Mouse (Mus musculus) midbrain, embryonic 10.5 days (tissue): ENCODE measurements around the gene Olfr1394. TPM values are rescaled to one million over a fixed set of nuclear protein-coding genes. Genes with fewer than 3 reads are reported as not detected.

Source experiments
- DNase-seq: peaks from one replicate; pipeline ENCODE4 v3.0.0-alpha.2; 2017; ENCODE audit warnings: low spot score
- H3K27ac ChIP-seq: fragments of 300-500 bp; sonication (generic); replicated peaks from 2 replicates; pipeline ENCODE4 v1.5.1; 2016; ENCODE audit warnings: mild to moderate bottlenecking
- H3K27me3 ChIP-seq: fragments of 300-500 bp; sonication (generic); 2 replicates; pipeline ENCODE4 v1.6.1; 2016; ENCODE audit warnings: low read depth, mild to moderate bottlenecking; ENCODE audit not compliant: poor library complexity, severe bottlenecking
- H3K36me3 ChIP-seq: fragments of 300-500 bp; sonication (generic); 2 replicates; pipeline ENCODE4 v1.6.1; 2016; ENCODE audit warnings: mild to moderate bottlenecking, moderate library complexity
- H3K4me1 ChIP-seq: fragments of 300-500 bp; sonication (generic); 2 replicates; pipeline ENCODE4 v1.6.1; 2016
- H3K4me3 ChIP-seq: fragments of 300-500 bp; sonication (generic); 2 replicates; pipeline ENCODE4 v1.5.1; 2016; ENCODE audit warnings: mild to moderate bottlenecking, moderate library complexity
- H3K9me3 ChIP-seq: fragments of 300-500 bp; sonication (generic); replicated peaks from 2 replicates; pipeline ENCODE4 v1.6.1; 2016; ENCODE audit warnings: mild to moderate bottlenecking
- WGBS: fragments of 180-500 bp; shearing (Covaris S2); methylation state at CpG from one replicate; pipeline ENCODE4 v1.1.7; 2016; 5-methylcytosine and 5-hydroxymethylcytosine counted together
- polyA plus RNA-seq: library from polyadenylated mRNA; unstranded; fragments of >200 nt; fragmentation: Nextera tagmentation; extraction: Ambion mirVana; gene quantifications from 2 replicates; pipeline ENCODE4 v1.2.1, GENCODE M21; 2016

Olfr1394 gene
- polyA plus RNA-seq, 1 experiment from 2014 or later = not detected

DNA sequence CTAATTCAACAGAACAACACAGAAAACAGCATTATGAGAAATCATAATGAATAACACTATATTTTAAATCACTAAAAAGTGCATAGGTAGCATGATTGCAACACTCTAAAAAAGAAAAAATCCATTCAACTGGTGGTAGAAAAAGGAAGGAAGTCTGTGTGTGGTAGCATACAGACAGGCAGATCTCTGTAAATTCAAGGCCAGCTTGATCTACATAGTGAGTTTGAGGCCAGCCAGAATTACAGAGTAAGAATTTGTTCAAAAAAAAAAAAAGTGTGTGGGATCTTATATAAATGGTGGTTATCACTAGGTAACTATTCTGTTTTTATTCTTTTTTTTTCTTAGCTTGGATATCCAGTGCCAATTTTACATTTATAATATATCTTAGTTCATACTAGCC, 47.0 kb downstream of the Olfr1394 start:
- Histone ChIP-seq H3K27me3 (no peaks in the 10 kb centered on the region), H3K36me3 (peaks cover 1% of the 10 kb centered on the region), H3K27ac (no peak overlapping the region), H3K4me1 (peaks cover 20% of the 10 kb centered on the region), H3K4me3 (no peak overlapping the region), H3K9me3 (no peaks in the 10 kb centered on the region)
- no peak for DNase-seq

DNA sequence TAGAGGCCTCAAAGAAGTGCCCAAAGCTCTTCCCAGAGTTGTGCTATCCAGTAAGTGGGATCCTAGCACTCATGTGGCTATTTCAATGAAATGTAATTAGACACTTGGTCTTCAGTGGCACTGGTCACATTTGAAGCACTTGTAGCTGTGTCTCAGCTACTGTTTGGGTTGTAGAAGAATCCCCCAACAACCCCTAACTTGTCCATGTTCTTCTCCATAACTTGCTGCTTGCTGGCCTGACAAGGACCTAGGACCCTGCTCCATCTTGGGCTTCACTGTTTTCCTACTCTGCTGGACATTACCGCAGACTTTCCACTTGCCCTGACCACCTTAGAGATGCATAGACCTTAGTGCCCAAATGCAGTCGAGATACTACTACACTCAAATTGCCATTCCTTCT, 47.9 kb downstream of the Olfr1394 start:
- Histone ChIP-seq H3K4me3 (peak overlapping the region; percentile 90), H3K36me3 (peaks cover 10% of the 10 kb centered on the region), H3K4me1 (peaks cover 20% of the 10 kb centered on the region), H3K27me3 (no peaks in the 10 kb centered on the region), H3K9me3 (no peaks in the 10 kb centered on the region), H3K27ac (peak overlapping the region; percentile 100)
- no peak for DNase-seq
- WGBS = 73% methylated on average over 2 of the region's 2 CpGs

DNA sequence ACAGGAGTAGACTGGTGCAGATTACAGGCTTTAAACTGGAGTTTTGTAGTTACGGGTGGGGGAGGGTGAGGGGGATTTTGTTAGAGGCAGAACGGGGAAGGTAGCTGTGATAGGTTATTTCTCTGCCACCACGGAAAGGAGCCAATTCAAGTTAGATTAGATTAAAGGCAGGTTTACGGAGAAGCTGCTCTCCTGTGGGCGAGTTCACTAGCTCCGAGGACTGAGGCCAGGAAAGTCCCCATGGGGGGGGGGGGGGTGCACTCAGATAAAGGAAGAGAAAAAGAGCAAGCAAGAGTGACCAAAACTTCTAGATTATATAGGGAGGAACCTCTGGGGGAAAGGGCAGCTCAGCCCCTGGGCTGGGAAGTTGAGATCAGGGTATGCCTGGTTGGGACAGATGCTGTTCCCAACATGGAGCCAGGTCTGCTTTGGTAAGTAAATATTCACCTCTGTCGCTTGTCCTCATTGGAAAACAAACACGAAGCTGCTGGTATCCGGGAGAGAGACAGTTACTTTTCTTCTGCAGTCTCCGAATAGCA, 48.4 kb downstream of the Olfr1394 start:
- WGBS = 6% methylated on average over 10 of the region's 10 CpGs
- Histone ChIP-seq H3K27ac (peak overlapping the region; percentile 100), H3K36me3 (peaks cover 16% of the 10 kb centered on the region), H3K4me3 (peak overlapping the region; percentile 90), H3K4me1 (peaks cover 20% of the 10 kb centered on the region), H3K27me3 (no peaks in the 10 kb centered on the region), H3K9me3 (no peaks in the 10 kb centered on the region)
- DNase-seq = no peak

DNA sequence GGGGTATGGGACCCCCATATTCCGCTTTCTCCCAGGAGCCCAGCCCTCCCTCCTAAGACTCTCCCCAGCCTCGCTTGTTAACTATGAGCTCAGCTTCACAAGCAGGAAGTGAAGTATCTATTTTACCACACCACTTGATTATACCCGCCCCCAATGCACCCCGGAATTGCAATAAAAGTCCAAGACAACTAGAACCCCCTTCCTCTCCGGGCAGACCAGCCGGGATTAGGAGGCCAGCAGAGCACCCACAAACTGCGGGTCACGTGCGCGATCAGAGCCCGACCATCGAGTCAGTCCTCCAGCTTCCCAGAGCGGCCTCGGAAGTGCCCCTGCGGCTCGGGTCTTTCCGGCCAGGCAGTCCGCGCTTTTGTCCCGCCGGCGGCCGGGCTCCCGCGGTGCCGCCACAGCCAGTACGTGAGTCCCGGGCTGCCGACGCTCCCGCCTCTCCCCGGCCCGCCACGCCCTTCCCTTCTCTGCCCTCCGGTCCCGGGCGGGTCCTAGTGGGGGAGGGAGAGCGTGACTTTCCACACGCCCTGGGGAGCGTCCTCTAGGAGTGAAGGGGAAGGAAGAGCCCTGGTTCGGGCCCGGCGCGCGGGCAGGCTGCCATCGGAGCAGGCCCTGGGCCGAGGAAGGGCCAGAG, 49.1 kb downstream of the Olfr1394 start, which contains the start of gene Zfp62:
TSS of gene Zfp62 (plus strand) at position 164 of the 640 bp plus-strand sequence.
- H3K27me3 ChIP-seq = no peaks in the 10 kb centered on the region
- H3K36me3 ChIP-seq = peaks cover 19% of the 10 kb centered on the region
- under 1% methylated on average over 47 of the region's 47 CpGs for WGBS

DNA sequence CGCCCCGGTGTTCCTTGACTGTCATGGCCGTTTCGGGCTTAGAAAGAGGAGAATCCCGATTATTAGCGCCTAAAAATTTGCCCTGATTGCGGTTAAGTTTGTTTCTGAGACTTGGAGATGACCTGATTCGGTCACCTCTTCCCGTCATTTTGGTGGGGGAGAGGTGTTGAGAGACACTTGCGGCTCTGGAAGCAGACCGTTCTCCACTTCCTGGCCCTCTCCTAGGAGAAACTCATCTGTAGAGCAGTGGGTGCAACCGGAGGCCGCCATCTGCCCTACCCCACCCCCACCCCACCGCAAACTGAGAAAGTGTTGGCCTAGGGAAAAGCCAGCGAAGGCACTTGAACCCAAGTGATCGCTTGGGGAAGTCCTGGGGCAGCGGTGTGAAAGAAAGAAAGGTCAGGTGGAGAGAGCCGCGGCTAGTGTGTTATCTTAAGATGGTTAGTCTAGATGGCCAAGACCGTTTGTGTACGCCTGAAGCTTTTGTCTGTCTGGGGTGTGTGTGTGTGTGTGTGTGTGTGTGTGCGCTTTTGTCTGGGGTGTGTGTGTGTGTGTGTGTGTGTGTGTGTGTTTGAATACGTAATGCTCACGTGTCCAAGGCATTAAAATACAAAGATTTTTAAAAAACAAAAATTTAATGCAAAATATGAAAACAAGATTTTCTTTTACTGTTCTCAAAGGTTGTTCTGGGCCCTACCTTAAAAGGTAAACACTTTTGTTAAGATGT, 49.8 kb downstream of the Olfr1394 start:
- peak; percentile 74 for DNase-seq
- Histone ChIP-seq H3K27me3 (no peaks in the 10 kb centered on the region), H3K4me1 (peaks cover 21% of the 10 kb centered on the region), H3K9me3 (no peaks in the 10 kb centered on the region), H3K27ac (peak overlapping the region; percentile 100), H3K4me3 (peak overlapping the region; percentile 90), H3K36me3 (peaks cover 19% of the 10 kb centered on the region)
- WGBS = under 1% methylated on average over 24 of the region's 24 CpGs

More for the DNA sequence above, 49.1 kb downstream of the Olfr1394 start, which contains the start of gene Zfp62:
- Histone ChIP-seq H3K4me1 (peaks cover 20% of the 10 kb centered on the region), H3K9me3 (no peaks in the 10 kb centered on the region), H3K4me3 (peak within 1 kb of the TSS; percentile 90), H3K27ac (peak within 1 kb of the TSS; percentile 100)
- peak; percentile 95 for DNase-seq

DNA sequence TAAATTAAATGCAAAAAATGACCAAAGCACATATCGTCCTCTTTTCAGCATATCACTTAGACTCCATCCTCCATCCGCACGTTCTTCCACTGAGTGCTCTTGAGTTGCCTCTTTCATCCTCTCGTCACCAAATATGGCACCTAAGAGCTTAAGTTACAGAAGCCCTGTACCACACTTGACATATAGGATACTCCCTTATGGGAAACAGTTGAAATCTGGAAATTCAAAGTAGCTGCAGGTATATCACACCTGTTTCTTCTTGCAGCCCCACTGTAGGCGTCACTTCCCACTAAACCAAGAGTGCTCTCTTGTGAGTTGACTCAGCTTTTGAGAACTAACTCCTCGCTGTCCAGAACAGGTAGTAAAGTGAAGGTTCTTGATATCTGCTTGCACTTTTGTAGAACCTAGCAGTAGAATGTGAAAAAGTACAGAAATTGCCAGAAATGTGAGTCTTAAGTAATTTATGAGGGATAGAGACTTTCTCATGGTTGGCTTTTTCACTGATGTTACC, 51.0 kb downstream of the Olfr1394 start:
- WGBS = 92% methylated on average over 6 of the region's 6 CpGs
- Histone ChIP-seq H3K36me3 (peaks cover 23% of the 10 kb centered on the region), H3K27me3 (no peaks in the 10 kb centered on the region), H3K27ac (0 out of 2 replicates have a peak overlapping the region, but pooled peaks have one; percentile 100), H3K9me3 (no peaks in the 10 kb centered on the region), H3K4me1 (peaks cover 23% of the 10 kb centered on the region), H3K4me3 (peak overlapping the region; percentile 90)
- DNase-seq = no peak

DNA sequence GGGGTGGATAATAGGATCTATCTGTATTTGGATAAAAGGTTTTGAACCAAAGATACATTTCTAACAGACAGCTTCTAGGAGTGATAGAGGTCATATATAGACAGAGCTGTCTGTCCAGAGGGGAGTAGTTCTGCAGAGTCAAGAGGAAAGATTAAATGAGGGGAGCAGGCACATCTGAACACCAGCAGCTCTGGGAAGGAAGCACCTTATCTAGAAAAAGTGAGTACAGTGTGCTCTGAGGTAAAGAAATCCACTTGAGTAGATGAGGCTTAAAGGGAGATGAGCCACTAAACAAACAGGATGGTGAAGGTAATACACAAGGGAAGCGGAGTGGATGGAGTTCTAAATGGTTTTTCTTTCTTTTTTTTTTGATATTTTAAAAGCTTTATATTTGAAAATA, 53.3 kb downstream of the Olfr1394 start:
- WGBS = 100% methylated on average over 1 of the region's 1 CpGs

More for the DNA sequence above, 53.3 kb downstream of the Olfr1394 start:
- peaks cover 16% of the 10 kb centered on the region for H3K4me1 ChIP-seq
- H3K36me3 ChIP-seq = peaks cover 34% of the 10 kb centered on the region
- no peaks in the 10 kb centered on the region for H3K27me3 ChIP-seq
- DNase-seq = no peak
- H3K4me3 ChIP-seq = no peak overlapping the region
- H3K27ac ChIP-seq = no peak overlapping the region
- no peaks in the 10 kb centered on the region for H3K9me3 ChIP-seq

Other genes with a start within 250 kb of the Olfr1394 start
- gene Psme2b, start 208.2 kb upstream of the Olfr1394 start, polyA plus RNA-seq = 2.1 and 2.6 TPM in 2 replicates
- not detected in 2 replicates for gene Olfr56, start 175.5 kb upstream of the Olfr1394 start, polyA plus RNA-seq
- 0.28 and 0.34 TPM in 2 replicates for gene 9930111J21Rik1, start 175.0 kb upstream of the Olfr1394 start, polyA plus RNA-seq
- not detected in 2 replicates for gene Gm12185, start 162.2 kb upstream of the Olfr1394 start, polyA plus RNA-seq
- gene Tgtp1, start 160.2 kb upstream of the Olfr1394 start, polyA plus RNA-seq = not detected in 2 replicates
- gene 9930111J21Rik2, start 103.1 kb upstream of the Olfr1394 start, polyA plus RNA-seq = 0.17 and 0.21 TPM in 2 replicates
- gene Tgtp2, start 90.2 kb upstream of the Olfr1394 start, polyA plus RNA-seq = not detected in 2 replicates
- gene Ifi47, start 77.8 kb upstream of the Olfr1394 start, polyA plus RNA-seq = 0.14 and 0.25 TPM in 2 replicates
- gene Olfr1396, start 39.5 kb upstream of the Olfr1394 start, polyA plus RNA-seq = not detected in 2 replicates
- not detected in 2 replicates for gene Olfr1395, start 12.1 kb upstream of the Olfr1394 start, polyA plus RNA-seq
- gene Btnl9, start 32.8 kb downstream of the Olfr1394 start, polyA plus RNA-seq = 0.11 TPM in 1 of 2 replicates, not detected in the other
- gene Zfp62, start 48.9 kb downstream of the Olfr1394 start, polyA plus RNA-seq = 42.3 and 51.5 TPM in 2 replicates
- gene Mgat1, start 89.8 kb downstream of the Olfr1394 start, polyA plus RNA-seq = 41.2 and 42.2 TPM in 2 replicates
- 0.04 TPM in 1 of 2 replicates, not detected in the other for gene Olfr1393, start 123.9 kb downstream of the Olfr1394 start, polyA plus RNA-seq
- gene Olfr1392, start 130.9 kb downstream of the Olfr1394 start, polyA plus RNA-seq = 0.04 and 0.07 TPM in 2 replicates
- not detected in 2 replicates for gene Olfr10, start 150.4 kb downstream of the Olfr1394 start, polyA plus RNA-seq
- not detected in 2 replicates for gene Olfr1391, start 168.4 kb downstream of the Olfr1394 start, polyA plus RNA-seq
- not detected in 2 replicates for gene Olfr1390, start 180.8 kb downstream of the Olfr1394 start, polyA plus RNA-seq